Mouse (Mus musculus) heart, embryonic 12.5 days (tissue): ENCODE results near the gene Lrrc4. TPM values are rescaled to one million over a fixed set of nuclear protein-coding genes. Genes with fewer than 3 reads are reported as not detected.
A peak's percentile ranks its signal among the peaks of the same experiment; 100 is the strongest.

Experiments
- ATAC-seq: fragments of 200-750 bp; cut with Nextera tagmentation; 2 replicates; pipeline ENCODE4 v1.8.0; 2017; ENCODE audit warnings: moderate TSS enrichment, moderate library complexity; ENCODE audit not compliant: insufficient number of reproducible peaks, low FRiP score
- H3K27ac ChIP-seq: fragments of 300-500 bp; sonication (generic); 2 replicates; pipeline ENCODE4 v1.5.1; 2016; ENCODE audit warnings: mild to moderate bottlenecking, moderate library complexity; ENCODE audit not compliant: poor library complexity, severe bottlenecking
- H3K27me3 ChIP-seq: fragments of 300-500 bp; sonication (generic); replicated peaks from 2 replicates; pipeline ENCODE4 v1.6.1; 2016; ENCODE audit warnings: mild to moderate bottlenecking, moderate library complexity
- H3K36me3 ChIP-seq: fragments of 300-500 bp; sonication (generic); 2 replicates; pipeline ENCODE4 v1.6.1; 2016; ENCODE audit warnings: mild to moderate bottlenecking, moderate library complexity
- H3K4me1 ChIP-seq: fragments of 300-500 bp; sonication (generic); replicated peaks from 2 replicates; pipeline ENCODE4 v1.6.1; 2016; ENCODE audit warnings: mild to moderate bottlenecking
- H3K4me2 ChIP-seq: fragments of 300-500 bp; sonication (generic); 2 replicates; pipeline ENCODE4 v1.6.1; 2016; ENCODE audit warnings: mild to moderate bottlenecking, moderate library complexity
- H3K4me3 ChIP-seq: fragments of 300-500 bp; sonication (generic); 2 replicates; pipeline ENCODE4 v1.5.1; 2016; ENCODE audit warnings: mild to moderate bottlenecking
- H3K9ac ChIP-seq: fragments of 300-500 bp; sonication (generic); 2 replicates; pipeline ENCODE4 v1.6.1; 2016; ENCODE audit warnings: mild to moderate bottlenecking, moderate library complexity
- H3K9me3 ChIP-seq: fragments of 300-500 bp; sonication (generic); replicated peaks from 2 replicates; pipeline ENCODE4 v1.6.1; 2016; ENCODE audit warnings: mild to moderate bottlenecking, moderate library complexity
- WGBS: fragments of 180-500 bp; shearing (Covaris S2); methylation state at CpG from one replicate; pipeline ENCODE4 v1.1.7; 2016; 5-methylcytosine and 5-hydroxymethylcytosine counted together
- polyA plus RNA-seq: library from polyadenylated mRNA; unstranded; fragments of >200 nt; fragmentation: Nextera tagmentation; extraction: Ambion mirVana; gene quantifications from 2 replicates; pipeline ENCODE4 v1.2.1, GENCODE M21; 2016

The Lrrc4 gene
- polyA plus RNA-seq, 1 experiment from 2014 or later, result 0.51 TPM

- Histone ChIP-seq H3K4me1 (peaks cover 42% of the 10 kb centered on the region), H3K9ac (no peak overlapping the region), H3K36me3 (peaks cover 15% of the 10 kb centered on the region), H3K4me3 (no peak overlapping the region), H3K27ac (no peak overlapping the region), H3K4me2 (no peak overlapping the region), H3K9me3 (no peaks in the 10 kb centered on the region), H3K27me3 (no peaks in the 10 kb centered on the region)
- 66% methylated on average over 2 of the region's 2 CpGs for WGBS
- no peak for ATAC-seq
Observed at GRCm38 (mm10) chr6:28630926-28631325, 200.6 kb downstream of the Lrrc4 start.

- peaks cover 16% of the 10 kb centered on the region for H3K36me3 ChIP-seq
- H3K9me3 ChIP-seq, result no peaks in the 10 kb centered on the region
- 92% methylated on average over 2 of the region's 2 CpGs for WGBS
- H3K4me1 ChIP-seq, result peaks cover 34% of the 10 kb centered on the region
- H3K4me3 ChIP-seq, result no peak overlapping the region
- H3K4me2 ChIP-seq, result no peak overlapping the region
- H3K27me3 ChIP-seq, result no peaks in the 10 kb centered on the region
- no peak for ATAC-seq
- H3K9ac ChIP-seq, result no peak overlapping the region
- H3K27ac ChIP-seq, result no peak overlapping the region
Observed at GRCm38 (mm10) chr6:28629866-28630265, 201.7 kb downstream of the Lrrc4 start.

GRCm38 (mm10) chr6:28628408-28628807 is 203.1 kb downstream of the Lrrc4 start:
- Histone ChIP-seq H3K9me3 (no peaks in the 10 kb centered on the region), H3K4me2 (no peak overlapping the region), H3K36me3 (peaks cover 16% of the 10 kb centered on the region), H3K9ac (no peak overlapping the region), H3K4me3 (no peak overlapping the region), H3K27ac (no peak overlapping the region), H3K27me3 (no peaks in the 10 kb centered on the region), H3K4me1 (peaks cover 23% of the 10 kb centered on the region)
- 34% methylated on average over 1 of the region's 1 CpGs for WGBS
- ATAC-seq, result no peak

GRCm38 (mm10) chr6:28622963-28623362 is 208.6 kb downstream of the Lrrc4 start:
- H3K36me3 ChIP-seq, result peaks cover 16% of the 10 kb centered on the region
- ATAC-seq, result no peak
- WGBS, result 59% methylated on average over 3 of the region's 3 CpGs
- H3K9me3 ChIP-seq, result no peaks in the 10 kb centered on the region
- no peaks in the 10 kb centered on the region for H3K27me3 ChIP-seq
- no peak overlapping the region for H3K9ac ChIP-seq
- H3K4me1 ChIP-seq, result peaks cover 46% of the 10 kb centered on the region
- H3K27ac ChIP-seq, result no peak overlapping the region
- H3K4me2 ChIP-seq, result no peak overlapping the region
- no peak overlapping the region for H3K4me3 ChIP-seq

- Histone ChIP-seq H3K4me2 (no peak overlapping the region), H3K27me3 (no peaks in the 10 kb centered on the region), H3K4me3 (no peak overlapping the region), H3K4me1 (peaks cover 48% of the 10 kb centered on the region), H3K9me3 (no peaks in the 10 kb centered on the region), H3K9ac (no peak overlapping the region), H3K27ac (0 out of 2 replicates have a peak overlapping the region, but pooled peaks have one; percentile 29), H3K36me3 (peaks cover 16% of the 10 kb centered on the region)
- WGBS, result 7% methylated on average over 6 of the region's 6 CpGs
- peak; percentile 65; the same call in 1 of the 2 replicates for ATAC-seq
Observed at GRCm38 (mm10) chr6:28622522-28622921, 209.0 kb downstream of the Lrrc4 start.

- WGBS, result 63% methylated on average over 5 of the region's 5 CpGs
- no peak for ATAC-seq
- peaks cover 11% of the 10 kb centered on the region for H3K36me3 ChIP-seq
- H3K4me3 ChIP-seq, result no peak overlapping the region
- no peak overlapping the region for H3K9ac ChIP-seq
- H3K4me1 ChIP-seq, result peaks cover 48% of the 10 kb centered on the region
- H3K27ac ChIP-seq, result peak overlapping the region; percentile 29
- H3K9me3 ChIP-seq, result no peaks in the 10 kb centered on the region
- H3K27me3 ChIP-seq, result no peaks in the 10 kb centered on the region
- no peak overlapping the region for H3K4me2 ChIP-seq
Observed at GRCm38 (mm10) chr6:28621961-28622360, 209.6 kb downstream of the Lrrc4 start.

GRCm38 (mm10) chr6:28621431-28621830 is 210.1 kb downstream of the Lrrc4 start:
- H3K9me3 ChIP-seq, result no peaks in the 10 kb centered on the region
- no peak overlapping the region for H3K4me3 ChIP-seq
- WGBS, result 53% methylated on average over 4 of the region's 4 CpGs
- peaks cover 48% of the 10 kb centered on the region for H3K4me1 ChIP-seq
- no peaks in the 10 kb centered on the region for H3K27me3 ChIP-seq
- no peak for ATAC-seq
- H3K27ac ChIP-seq, result 0 out of 2 replicates have a peak overlapping the region, but pooled peaks have one; percentile 3
- no peak overlapping the region; the same call in 1 of the 2 replicates for H3K9ac ChIP-seq
- H3K4me2 ChIP-seq, result no peak overlapping the region
- peaks cover 6% of the 10 kb centered on the region for H3K36me3 ChIP-seq

GRCm38 (mm10) chr6:28618751-28619153 is 212.8 kb downstream of the Lrrc4 start:
- peak; percentile 75 for ATAC-seq
- Histone ChIP-seq H3K9ac (no peak overlapping the region), H3K9me3 (no peaks in the 10 kb centered on the region), H3K27ac (peak overlapping the region; percentile 85), H3K27me3 (no peaks in the 10 kb centered on the region), H3K4me2 (peak overlapping the region; percentile 59), H3K4me1 (peaks cover 51% of the 10 kb centered on the region), H3K36me3 (no peaks in the 10 kb centered on the region), H3K4me3 (no peak overlapping the region)
- 7% methylated on average over 7 of the region's 7 CpGs for whole genome bisulfite sequencing

GRCm38 (mm10) chr6:28618299-28618698 is 213.2 kb downstream of the Lrrc4 start:
- Histone ChIP-seq H3K4me3 (no peak overlapping the region), H3K36me3 (no peaks in the 10 kb centered on the region), H3K9me3 (no peaks in the 10 kb centered on the region), H3K27ac (peak overlapping the region; percentile 85), H3K4me1 (peaks cover 51% of the 10 kb centered on the region), H3K27me3 (no peaks in the 10 kb centered on the region), H3K4me2 (peak overlapping the region; percentile 59), H3K9ac (no peak overlapping the region)
- no peak for ATAC-seq
- WGBS, result 57% methylated on average over 3 of the region's 3 CpGs

- Histone ChIP-seq H3K27me3 (no peaks in the 10 kb centered on the region), H3K9me3 (no peaks in the 10 kb centered on the region), H3K4me2 (no peak overlapping the region), H3K9ac (no peak overlapping the region), H3K27ac (no peak overlapping the region), H3K36me3 (no peaks in the 10 kb centered on the region), H3K4me3 (no peak overlapping the region), H3K4me1 (peaks cover 28% of the 10 kb centered on the region)
- no peak for ATAC-seq
- 58% methylated on average over 3 of the region's 3 CpGs for WGBS
Observed at GRCm38 (mm10) chr6:28615966-28616365, 215.6 kb downstream of the Lrrc4 start.

- Histone ChIP-seq H3K27ac (no peak overlapping the region), H3K4me2 (no peak overlapping the region), H3K36me3 (no peaks in the 10 kb centered on the region), H3K4me1 (peaks cover 27% of the 10 kb centered on the region), H3K4me3 (no peak overlapping the region), H3K9me3 (no peaks in the 10 kb centered on the region), H3K9ac (no peak overlapping the region), H3K27me3 (no peaks in the 10 kb centered on the region)
- 88% methylated on average over 3 of the region's 3 CpGs for WGBS
- no peak for ATAC-seq
Observed at GRCm38 (mm10) chr6:28615408-28615807, 216.1 kb downstream of the Lrrc4 start.

GRCm38 (mm10) chr6:28614856-28615255 is 216.7 kb downstream of the Lrrc4 start:
- no peak overlapping the region for H3K27ac ChIP-seq
- no peaks in the 10 kb centered on the region for H3K36me3 ChIP-seq
- H3K4me3 ChIP-seq, result no peak overlapping the region
- WGBS, result 92% methylated on average over 4 of the region's 4 CpGs
- peaks cover 23% of the 10 kb centered on the region for H3K4me1 ChIP-seq
- no peaks in the 10 kb centered on the region for H3K9me3 ChIP-seq
- H3K4me2 ChIP-seq, result no peak overlapping the region
- H3K27me3 ChIP-seq, result no peaks in the 10 kb centered on the region
- ATAC-seq, result no peak
- H3K9ac ChIP-seq, result no peak overlapping the region
